Mouse (Mus musculus) embryonic facial prominence, embryonic 14.5 days (tissue): ENCODE results near the gene Vti1a. TPM values are rescaled to one million over a fixed set of nuclear protein-coding genes. Genes with fewer than 3 reads are reported as not detected.
A peak's percentile ranks its signal among the peaks of the same experiment; 100 is the strongest.

Experiments
- ATAC-seq: fragments of 200-750 bp; cut with Nextera tagmentation; 2 replicates; pipeline ENCODE4 v1.8.0; 2017; ENCODE audit warnings: low read depth, moderate number of reproducible peaks, moderate TSS enrichment
- DNase-seq: peaks from one replicate; pipeline ENCODE4 v3.0.0-alpha.2; 2015; ENCODE audit warnings: low spot score
- H3K27ac ChIP-seq: fragments of 300-500 bp; sonication (generic); replicated peaks from 2 replicates; pipeline ENCODE4 v1.5.1; 2014; ENCODE audit warnings: low read depth, mild to moderate bottlenecking, low read length, moderate library complexity
- H3K27me3 ChIP-seq: fragments of 300-500 bp; sonication (generic); replicated peaks from 2 replicates; pipeline ENCODE4 v1.6.1; 2014; ENCODE audit warnings: low read length; ENCODE audit not compliant: control insufficient read depth, insufficient read depth
- H3K36me3 ChIP-seq: fragments of 300-500 bp; sonication (generic); 2 replicates; pipeline ENCODE4 v1.6.1; 2014; ENCODE audit warnings: low read length, mixed read lengths; ENCODE audit not compliant: control insufficient read depth, insufficient read depth
- H3K4me1 ChIP-seq: fragments of 300-500 bp; sonication (generic); 2 replicates; pipeline ENCODE4 v1.6.1; 2014; ENCODE audit warnings: antibody characterized with exemption, low read length; ENCODE audit not compliant: control insufficient read depth, insufficient read depth
- H3K4me2 ChIP-seq: fragments of 300-500 bp; sonication (generic); 2 replicates; pipeline ENCODE4 v1.6.1; 2014; ENCODE audit warnings: low read depth, mild to moderate bottlenecking, low read length, moderate library complexity, mixed read lengths
- H3K4me3 ChIP-seq: fragments of 300-500 bp; sonication (generic); 2 replicates; pipeline ENCODE4 v1.5.1; 2014; ENCODE audit warnings: low read depth, mild to moderate bottlenecking, low read length
- H3K9ac ChIP-seq: fragments of 300-500 bp; sonication (generic); 2 replicates; pipeline ENCODE4 v1.6.1; 2014; ENCODE audit warnings: low read depth, mild to moderate bottlenecking, low read length, moderate library complexity, mixed read lengths
- H3K9me3 ChIP-seq: fragments of 300-500 bp; sonication (generic); 2 replicates; pipeline ENCODE4 v1.6.1; 2016; ENCODE audit warnings: low read length; ENCODE audit not compliant: control insufficient read depth
- WGBS: fragments of 180-500 bp; shearing (Covaris S2); extraction: QIAGEN DNeasy Blood & Tissue Kit; methylation state at CpG from one replicate; pipeline ENCODE4 v1.1.7; 2014; 5-methylcytosine and 5-hydroxymethylcytosine counted together
- polyA plus RNA-seq: library from polyadenylated mRNA; unstranded; fragments of >200 nt; fragmentation: Nextera tagmentation; extraction: Ambion mirVana; gene quantifications from 2 replicates; pipeline ENCODE4 v1.2.1, GENCODE M21; 2014

Gene Vti1a
- polyA plus RNA-seq, 1 experiment from 2014 or later = 17.0 TPM

DNA sequence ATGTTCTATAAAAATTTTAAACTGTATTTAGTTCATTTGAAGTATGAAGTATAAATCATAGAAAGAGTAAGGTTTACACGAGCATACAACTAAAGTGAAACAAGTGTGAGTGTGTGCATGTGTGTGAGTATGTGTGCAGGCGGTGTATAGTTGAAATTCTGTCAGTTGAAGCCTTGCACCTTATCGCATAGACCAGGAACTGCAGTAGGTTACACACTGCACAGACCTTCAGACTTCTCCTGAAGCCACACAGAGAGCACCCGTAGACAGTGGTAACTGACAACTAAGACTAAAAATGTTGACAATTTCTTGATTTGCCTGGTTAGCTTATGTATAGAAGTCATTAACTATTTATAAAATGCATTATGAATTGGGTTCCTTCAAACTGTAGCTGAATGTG, 61.4 kb downstream of the Vti1a start:
- H3K4me3 ChIP-seq = no peak overlapping the region
- peaks cover 20% of the 10 kb centered on the region for H3K4me1 ChIP-seq
- H3K36me3 ChIP-seq = no peaks in the 10 kb centered on the region
- H3K9ac ChIP-seq = no peak overlapping the region
- H3K27me3 ChIP-seq = no peaks in the 10 kb centered on the region
- WGBS = 89% methylated on average over 4 of the region's 4 CpGs
- H3K27ac ChIP-seq = no peak overlapping the region
- H3K4me2 ChIP-seq = no peak overlapping the region
- ATAC-seq (no peak), DNase-seq (no peak)
- no peaks in the 10 kb centered on the region for H3K9me3 ChIP-seq

DNA sequence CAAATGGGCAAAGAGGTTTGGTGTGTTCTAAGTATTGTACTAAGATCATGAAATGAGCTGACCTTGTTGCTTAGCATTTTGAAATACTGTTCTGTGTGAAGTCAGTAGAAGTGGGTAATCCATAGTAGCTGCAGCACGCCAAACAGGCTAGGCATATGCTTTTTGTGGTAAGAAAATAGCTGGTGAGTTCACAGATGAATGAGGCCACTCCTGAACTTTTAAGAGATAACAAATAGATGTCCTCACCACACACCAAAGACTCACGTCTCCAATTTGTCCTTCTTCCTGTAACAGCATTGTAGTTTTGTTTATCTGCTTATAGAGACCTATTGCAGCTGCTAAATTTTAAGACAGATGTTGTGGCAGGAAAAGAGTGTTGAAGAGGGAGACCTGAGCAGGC, 62.8 kb downstream of the Vti1a start:
- DNase-seq (no peak), ATAC-seq (no peak)
- Histone ChIP-seq H3K4me3 (no peak overlapping the region), H3K27ac (no peak overlapping the region), H3K27me3 (no peaks in the 10 kb centered on the region), H3K4me2 (no peak overlapping the region), H3K9ac (no peak overlapping the region), H3K9me3 (no peaks in the 10 kb centered on the region), H3K36me3 (no peaks in the 10 kb centered on the region), H3K4me1 (peaks cover 18% of the 10 kb centered on the region)
- 54% methylated on average over 2 of the region's 2 CpGs for WGBS

DNA sequence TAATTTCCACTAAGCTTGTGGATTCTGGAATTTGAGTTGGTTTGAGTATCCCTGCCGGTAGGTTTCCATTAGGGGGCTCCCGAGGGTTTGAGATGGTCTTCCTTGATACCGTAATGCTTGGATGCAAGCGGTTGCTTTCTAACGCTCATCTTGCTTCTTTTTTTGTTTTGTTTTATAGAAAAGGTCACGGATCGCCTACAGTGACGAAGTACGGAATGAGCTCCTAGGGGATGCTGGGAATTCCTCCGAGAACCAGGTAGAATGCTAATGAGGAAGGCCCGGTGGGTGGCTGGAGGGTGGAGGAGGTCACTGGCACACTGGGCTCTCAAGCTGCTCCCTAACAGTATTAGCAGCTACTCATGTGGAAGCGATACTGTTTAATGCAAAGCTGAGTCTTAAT, 64.7 kb downstream of the Vti1a start:
- H3K4me2 ChIP-seq = peak overlapping the region; percentile 21; the same call in 1 of the 2 replicates
- no peaks in the 10 kb centered on the region for H3K36me3 ChIP-seq
- WGBS = 30% methylated on average over 12 of the region's 12 CpGs
- no peak overlapping the region for H3K4me3 ChIP-seq
- DNase-seq (peak; percentile 66), ATAC-seq (no peak)
- no peak overlapping the region for H3K27ac ChIP-seq
- H3K4me1 ChIP-seq = peaks cover 16% of the 10 kb centered on the region
- no peaks in the 10 kb centered on the region for H3K27me3 ChIP-seq
- no peak overlapping the region for H3K9ac ChIP-seq
- no peaks in the 10 kb centered on the region for H3K9me3 ChIP-seq

DNA sequence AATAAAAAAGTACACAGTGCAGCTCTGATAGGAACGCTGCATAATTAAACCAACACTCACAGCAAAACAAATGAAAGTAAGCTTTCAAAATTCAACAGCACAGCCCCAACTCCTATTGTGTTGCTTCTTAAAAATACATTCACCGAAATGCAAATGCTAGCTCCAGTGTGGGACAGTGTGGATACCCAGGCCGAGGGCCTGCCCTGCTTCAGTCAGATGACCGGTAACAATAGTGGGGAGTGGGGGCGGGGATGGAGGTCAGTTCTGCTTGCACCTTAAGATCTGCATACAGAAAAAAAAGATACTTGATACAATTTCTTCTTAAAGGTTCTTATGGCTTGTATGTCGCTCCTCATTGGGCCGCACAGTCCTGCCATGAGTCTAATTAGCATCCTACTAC, 65.2 kb downstream of the Vti1a start:
- ATAC-seq = no peak
- Histone ChIP-seq H3K27me3 (no peaks in the 10 kb centered on the region), H3K36me3 (no peaks in the 10 kb centered on the region), H3K27ac (no peak overlapping the region), H3K4me2 (no peak overlapping the region), H3K4me1 (peaks cover 14% of the 10 kb centered on the region), H3K9me3 (no peaks in the 10 kb centered on the region), H3K9ac (no peak overlapping the region), H3K4me3 (no peak overlapping the region)
- WGBS = 85% methylated on average over 7 of the region's 7 CpGs
- no peak for DNase-seq

DNA sequence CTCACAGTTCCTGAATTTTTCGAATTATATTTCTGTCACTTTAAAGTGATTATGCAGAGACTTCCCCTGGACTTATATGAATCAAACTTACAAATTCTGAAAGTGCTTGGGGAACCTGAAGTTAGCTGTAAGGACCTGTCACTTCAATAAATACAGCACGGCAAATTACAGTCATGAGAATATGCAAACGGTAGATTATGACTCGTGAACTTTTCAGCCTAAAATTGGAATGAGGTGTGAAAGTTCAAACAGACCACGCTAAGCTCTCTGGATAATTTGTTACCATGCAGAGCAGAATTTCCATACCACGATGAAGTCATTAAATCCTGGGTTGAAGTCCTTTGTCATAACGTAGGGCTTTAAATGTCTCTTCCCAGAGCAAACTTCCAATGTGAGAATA, 66.7 kb downstream of the Vti1a start:
- Histone ChIP-seq H3K4me1 (peaks cover 9% of the 10 kb centered on the region), H3K4me3 (no peak overlapping the region), H3K27me3 (no peaks in the 10 kb centered on the region), H3K27ac (no peak overlapping the region), H3K9ac (no peak overlapping the region), H3K36me3 (no peaks in the 10 kb centered on the region), H3K9me3 (no peaks in the 10 kb centered on the region), H3K4me2 (no peak overlapping the region)
- DNase-seq (no peak), ATAC-seq (no peak)
- 78% methylated on average over 7 of the region's 7 CpGs for WGBS

DNA sequence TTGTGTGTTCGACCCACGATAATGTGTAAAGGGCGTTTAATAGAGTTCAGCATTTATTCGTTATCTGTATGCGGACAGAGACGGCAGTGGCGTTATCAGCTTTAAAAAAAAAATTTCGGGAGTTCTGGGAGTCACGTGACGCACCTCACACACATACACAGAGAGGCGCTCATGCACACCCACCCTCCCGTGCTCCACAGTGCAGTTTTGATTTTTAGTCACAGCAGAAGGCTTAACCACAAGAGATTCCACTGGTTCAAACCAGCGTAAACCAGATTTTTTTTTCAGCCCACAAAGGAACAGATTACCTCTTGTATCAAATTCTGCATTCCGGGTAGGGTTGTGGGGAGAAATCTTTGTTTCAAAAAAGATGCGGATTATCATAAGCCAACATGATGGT, 68.5 kb downstream of the Vti1a start:
- 79% methylated on average over 15 of the region's 15 CpGs for WGBS
- Histone ChIP-seq H3K36me3 (no peaks in the 10 kb centered on the region), H3K27ac (no peak overlapping the region), H3K4me1 (peaks cover 3% of the 10 kb centered on the region; the same call in 1 of the 2 replicates), H3K27me3 (no peaks in the 10 kb centered on the region), H3K4me2 (no peak overlapping the region), H3K9me3 (no peaks in the 10 kb centered on the region), H3K4me3 (no peak overlapping the region), H3K9ac (no peak overlapping the region)
- DNase-seq (peak; percentile 68), ATAC-seq (peak; percentile 77)

DNA sequence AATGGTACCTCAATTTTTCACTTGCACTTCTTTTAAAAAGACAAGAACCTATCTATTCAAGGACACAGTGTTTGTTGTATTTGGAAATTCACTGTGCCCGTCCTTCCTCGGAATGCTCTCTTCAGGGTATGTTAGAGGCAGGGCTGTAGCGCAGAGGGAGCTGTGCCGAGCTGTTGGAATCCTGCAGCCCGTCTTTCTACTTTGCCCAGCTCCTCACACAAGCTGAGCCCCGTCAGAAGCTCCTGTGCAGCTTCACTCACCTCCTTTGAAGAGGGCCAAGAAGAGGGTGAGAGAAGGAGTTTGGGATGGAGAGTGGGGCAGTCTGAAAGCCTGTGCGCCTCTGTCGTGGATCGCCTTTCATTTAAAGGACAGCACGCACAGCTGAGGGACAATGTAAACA, 72.9 kb downstream of the Vti1a start:
- no peaks in the 10 kb centered on the region for H3K9me3 ChIP-seq
- H3K4me1 ChIP-seq = peaks cover 3% of the 10 kb centered on the region; the same call in 1 of the 2 replicates
- no peak for DNase-seq
- 0 out of 2 replicates have a peak overlapping the region, but pooled peaks have one; percentile 33 for H3K27ac ChIP-seq
- ATAC-seq = no peak
- WGBS = 43% methylated on average over 10 of the region's 10 CpGs
- H3K4me3 ChIP-seq = no peak overlapping the region
- peak overlapping the region; percentile 42; the same call in 1 of the 2 replicates for H3K9ac ChIP-seq
- peak overlapping the region; percentile 40 for H3K4me2 ChIP-seq
- no peaks in the 10 kb centered on the region for H3K27me3 ChIP-seq
- H3K36me3 ChIP-seq = no peaks in the 10 kb centered on the region

DNA sequence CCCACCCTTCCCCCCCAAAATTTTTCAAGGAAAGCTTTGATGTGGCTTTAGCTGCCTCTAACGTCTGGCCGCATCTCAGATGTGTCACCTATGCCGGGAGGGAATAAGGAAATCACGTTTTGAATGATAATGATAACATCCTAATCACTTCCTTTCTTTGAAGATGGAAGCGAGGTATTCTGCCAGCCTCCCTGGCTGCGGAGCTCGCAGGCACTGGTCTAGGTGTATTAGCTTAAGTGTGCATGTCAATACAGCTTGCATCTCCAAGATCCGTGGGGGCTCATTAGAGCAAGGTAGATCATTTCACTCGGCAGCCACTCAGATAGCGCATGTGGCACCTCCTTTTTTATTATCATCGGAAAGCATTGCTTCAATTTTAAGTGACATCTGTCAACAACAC, 74.2 kb downstream of the Vti1a start:
- 0 out of 2 replicates have a peak overlapping the region, but pooled peaks have one; percentile 23 for H3K4me2 ChIP-seq
- ATAC-seq (no peak), DNase-seq (no peak)
- H3K4me3 ChIP-seq = no peak overlapping the region
- no peak overlapping the region for H3K27ac ChIP-seq
- 60% methylated on average over 11 of the region's 11 CpGs for WGBS
- no peak overlapping the region for H3K9ac ChIP-seq
- H3K27me3 ChIP-seq = no peaks in the 10 kb centered on the region
- H3K36me3 ChIP-seq = no peaks in the 10 kb centered on the region
- no peaks in the 10 kb centered on the region for H3K9me3 ChIP-seq
- peaks cover 3% of the 10 kb centered on the region; the same call in 1 of the 2 replicates for H3K4me1 ChIP-seq

DNA sequence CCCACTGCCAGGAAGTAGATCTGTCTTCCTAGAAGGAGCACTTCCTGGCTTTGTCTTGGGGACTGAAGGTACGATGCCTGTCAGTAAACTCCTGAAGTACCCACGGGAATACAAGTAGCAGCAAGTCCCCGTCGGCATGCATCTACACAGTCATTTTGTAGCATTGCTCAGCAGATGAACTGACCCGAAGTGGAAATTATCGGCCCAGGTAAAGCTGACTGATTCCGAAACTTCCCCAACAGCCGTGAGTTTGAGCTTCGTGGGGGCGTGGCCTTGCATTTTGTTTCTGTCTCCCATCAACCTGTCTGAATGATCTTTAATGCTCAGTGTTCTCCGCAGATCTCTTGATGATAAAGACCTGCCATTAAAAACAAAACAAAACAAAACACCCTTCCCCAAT, 85.5 kb downstream of the Vti1a start:
- H3K9me3 ChIP-seq = no peaks in the 10 kb centered on the region
- H3K27me3 ChIP-seq = no peaks in the 10 kb centered on the region
- no peak overlapping the region for H3K4me3 ChIP-seq
- no peak overlapping the region; the same call in 1 of the 2 replicates for H3K4me2 ChIP-seq
- H3K4me1 ChIP-seq = no peaks in the 10 kb centered on the region
- no peak overlapping the region for H3K9ac ChIP-seq
- ATAC-seq (no peak), DNase-seq (no peak)
- no peak overlapping the region for H3K27ac ChIP-seq
- no peaks in the 10 kb centered on the region for H3K36me3 ChIP-seq
- 72% methylated on average over 11 of the region's 11 CpGs for WGBS
